Mouse (Mus musculus): ENCODE data around the gene Speer4b. TPM values are rescaled to one million over a fixed set of nuclear protein-coding genes. Genes with fewer than 3 reads are reported as not detected.
"Not testable (repeated sequence)": the region's sequence is repeated elsewhere in the genome, so short reads cannot be mapped to it uniquely, and the experiment has no call there.

Speer4b gene
- not detected in 2 replicates for polyA plus RNA-seq (2011; ENCODE audit: insufficient read length, low read depth, missing spikeins)

- H3K4me3 ChIP-seq (ENCODE audit: insufficient read depth, low read length); H3K27ac ChIP-seq (ENCODE audit: insufficient read depth, low read length); H3K4me1 ChIP-seq (ENCODE audit: control insufficient read depth, insufficient read depth, low read length): not testable (repeated sequence)
Observed at GRCm38 (mm10) chr5:27501338-27501737, at the start of gene Speer4b. Gene Speer4b (minus strand): TSS chr5:27501438.

DNA sequence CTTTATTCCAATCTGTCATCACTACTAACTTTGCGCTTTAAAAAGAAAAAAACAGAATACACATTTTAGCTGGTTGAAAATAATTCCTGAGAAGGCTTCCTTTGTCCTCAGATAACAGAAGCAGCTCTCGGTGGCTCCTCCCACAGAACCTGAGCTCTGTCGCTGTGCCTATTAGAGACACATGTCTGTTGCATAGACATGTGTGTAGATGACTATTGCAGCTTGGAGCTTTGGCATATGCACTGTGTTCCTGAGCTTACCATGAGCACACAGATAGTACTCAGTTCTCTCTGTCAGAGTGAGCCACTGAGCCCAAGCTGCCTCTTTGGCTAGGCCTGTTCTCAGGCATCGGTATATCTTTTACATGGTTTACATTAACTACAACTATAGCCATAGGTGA, 48.1 kb upstream of the Speer4b start:
- no peak overlapping the region for H3K4me3 ChIP-seq (ENCODE audit: insufficient read depth, low read length)
- no peaks in the 10 kb centered on the region for H3K4me1 ChIP-seq (ENCODE audit: control insufficient read depth, insufficient read depth, low read length)
- no peak for TF ChIP-seq POLR2A (IDR thresholded peaks at IDR 0.05; ENCODE audit: low read depth, low read length)
- no peak overlapping the region for H3K27ac ChIP-seq (ENCODE audit: insufficient read depth, low read length)

DNA sequence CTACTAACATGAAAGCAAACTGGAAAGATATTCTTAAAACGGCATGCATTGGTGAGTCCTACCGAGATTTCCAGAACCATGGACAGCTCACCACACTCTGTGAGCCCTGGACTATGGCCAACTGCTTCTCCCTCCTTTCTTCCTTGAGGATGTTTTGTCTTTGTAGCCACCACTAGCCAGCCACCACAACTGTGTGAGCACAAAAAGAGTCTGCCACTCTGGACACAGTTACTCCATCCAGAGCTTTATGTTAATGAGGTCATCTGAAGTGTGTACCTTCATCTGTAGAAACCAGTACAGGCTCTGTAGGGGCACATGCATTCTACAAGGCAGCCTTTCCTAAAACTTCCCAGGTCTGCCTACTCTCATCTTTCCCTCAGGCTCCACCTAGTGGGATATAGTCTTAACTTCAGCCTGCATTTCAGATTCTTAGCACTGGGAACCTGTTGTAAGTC, 43.6 kb upstream of the Speer4b start:
- Histone ChIP-seq H3K27ac (ENCODE audit: insufficient read depth, low read length) (no peak overlapping the region), H3K4me1 (ENCODE audit: control insufficient read depth, insufficient read depth, low read length) (no peaks in the 10 kb centered on the region), H3K4me3 (ENCODE audit: insufficient read depth, low read length) (no peak overlapping the region)
- TF ChIP-seq POLR2A (IDR thresholded peaks at IDR 0.05; ENCODE audit: low read depth, low read length) (no peak), CTCF (IDR thresholded peaks at IDR 0.05; ENCODE audit: borderline replicate concordance, insufficient read depth, low read length) (no peak)

DNA sequence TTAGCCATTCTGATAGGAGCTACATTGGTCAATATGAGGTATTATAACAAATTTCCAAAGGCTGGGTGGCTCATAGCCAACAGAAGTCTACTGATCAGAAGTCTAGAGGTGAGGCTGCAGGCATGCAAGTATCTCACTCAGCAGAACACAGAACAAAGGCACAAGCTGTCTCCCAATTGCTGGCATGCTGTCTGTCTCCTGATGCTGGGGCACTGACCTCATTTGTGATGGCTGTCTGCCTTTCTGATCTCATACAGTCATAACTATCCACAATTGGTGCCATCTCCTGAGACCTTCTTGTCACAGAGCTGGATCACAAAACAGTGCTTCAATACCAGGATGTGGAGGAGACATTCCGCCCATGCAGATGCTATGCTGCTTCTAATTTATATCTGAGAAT, 25.7 kb upstream of the Speer4b start:
- Histone ChIP-seq H3K4me1 (ENCODE audit: control insufficient read depth, insufficient read depth, low read length) (no peaks in the 10 kb centered on the region), H3K4me3 (ENCODE audit: insufficient read depth, low read length) (no peak overlapping the region), H3K27ac (ENCODE audit: insufficient read depth, low read length) (no peak overlapping the region)
- TF ChIP-seq CTCF (IDR thresholded peaks at IDR 0.05; ENCODE audit: borderline replicate concordance, insufficient read depth, low read length) (no peak), POLR2A (IDR thresholded peaks at IDR 0.05; ENCODE audit: low read depth, low read length) (no peak)

DNA sequence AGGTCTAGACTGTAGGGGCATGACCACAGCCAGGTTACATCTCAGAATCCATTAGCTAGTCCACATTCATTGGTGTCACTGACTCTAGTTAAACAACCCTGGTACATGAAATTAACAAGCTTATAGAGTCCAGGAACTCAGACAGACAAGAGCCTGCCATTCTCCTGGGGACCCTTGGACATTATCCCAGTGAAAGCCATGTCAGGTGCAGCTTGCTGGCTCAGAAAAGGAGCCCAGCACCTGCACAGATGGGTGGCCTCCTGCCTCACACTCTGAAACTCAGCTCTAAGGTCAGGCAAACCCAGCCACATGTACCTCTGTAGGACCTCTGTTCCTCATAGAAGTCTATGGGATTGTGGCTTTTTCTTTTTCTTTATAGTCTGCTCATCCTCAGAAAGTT, 17.5 kb upstream of the Speer4b start:
- no peak overlapping the region for H3K27ac ChIP-seq (ENCODE audit: insufficient read depth, low read length)
- H3K4me1 ChIP-seq (ENCODE audit: control insufficient read depth, insufficient read depth, low read length) = no peaks in the 10 kb centered on the region
- H3K4me3 ChIP-seq (ENCODE audit: insufficient read depth, low read length) = no peak overlapping the region
- no peak for TF ChIP-seq POLR2A (IDR thresholded peaks at IDR 0.05; ENCODE audit: low read depth, low read length)
- no peak for TF ChIP-seq CTCF (IDR thresholded peaks at IDR 0.05; ENCODE audit: borderline replicate concordance, insufficient read depth, low read length)

- Histone ChIP-seq H3K27ac (ENCODE audit: insufficient read depth, low read length) (no peak overlapping the region), H3K4me1 (ENCODE audit: control insufficient read depth, insufficient read depth, low read length) (no peaks in the 10 kb centered on the region), H3K4me3 (ENCODE audit: insufficient read depth, low read length) (no peak overlapping the region)
- TF ChIP-seq POLR2A (IDR thresholded peaks at IDR 0.05; ENCODE audit: low read depth, low read length) = no peak
- TF ChIP-seq CTCF (IDR thresholded peaks at IDR 0.05; ENCODE audit: borderline replicate concordance, insufficient read depth, low read length) = no peak
Observed at GRCm38 (mm10) chr5:27490942-27491341, 10.3 kb downstream of the Speer4b start.

DNA sequence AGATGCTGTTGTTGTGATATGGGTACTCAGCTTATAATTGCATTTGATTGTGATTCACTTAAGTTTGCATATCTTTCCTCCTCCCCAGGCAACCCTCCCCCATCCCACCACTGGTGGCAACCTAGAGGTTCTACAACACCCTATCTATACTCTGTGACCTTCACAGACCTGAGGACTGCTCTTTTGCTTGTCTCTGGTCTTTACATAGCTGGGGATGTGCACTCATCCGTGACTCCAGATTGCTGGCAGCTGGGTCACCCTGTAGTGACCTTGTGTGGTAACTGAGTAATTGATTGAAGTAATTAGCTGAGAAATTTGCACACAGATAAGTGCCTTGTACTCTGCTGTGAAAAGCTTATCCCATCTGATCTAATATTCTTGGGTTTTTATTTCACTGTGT, 15.1 kb downstream of the Speer4b start:
- Histone ChIP-seq H3K4me3 (ENCODE audit: insufficient read depth, low read length) (no peak overlapping the region), H3K4me1 (ENCODE audit: control insufficient read depth, insufficient read depth, low read length) (no peaks in the 10 kb centered on the region), H3K27ac (ENCODE audit: insufficient read depth, low read length) (no peak overlapping the region)
- TF ChIP-seq CTCF (IDR thresholded peaks at IDR 0.05; ENCODE audit: borderline replicate concordance, insufficient read depth, low read length) = no peak
- TF ChIP-seq POLR2A (IDR thresholded peaks at IDR 0.05; ENCODE audit: low read depth, low read length) = no peak

DNA sequence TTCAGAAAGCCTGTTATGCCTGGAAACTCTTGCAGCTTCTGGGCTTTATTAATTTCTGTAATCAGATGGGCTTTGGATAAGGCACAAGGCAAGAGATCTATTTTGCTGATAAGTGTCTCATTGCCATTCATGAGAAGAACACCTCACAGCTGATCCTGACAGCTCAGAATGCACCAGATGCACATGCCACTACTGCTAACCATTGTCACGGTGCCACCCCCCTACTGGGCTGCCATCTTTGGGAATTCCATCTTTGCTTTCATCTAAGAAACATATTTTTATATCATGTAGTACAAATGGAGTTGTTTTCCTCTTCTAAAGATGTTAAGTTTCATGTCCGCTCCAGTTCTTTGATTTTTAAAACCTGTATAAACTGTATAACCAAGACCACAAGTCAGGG, 19.5 kb downstream of the Speer4b start:
- Histone ChIP-seq H3K4me1 (ENCODE audit: control insufficient read depth, insufficient read depth, low read length) (no peaks in the 10 kb centered on the region), H3K27ac (ENCODE audit: insufficient read depth, low read length) (no peak overlapping the region), H3K4me3 (ENCODE audit: insufficient read depth, low read length) (no peak overlapping the region)
- no peak for TF ChIP-seq POLR2A (IDR thresholded peaks at IDR 0.05; ENCODE audit: low read depth, low read length)
- TF ChIP-seq CTCF (IDR thresholded peaks at IDR 0.05; ENCODE audit: borderline replicate concordance, insufficient read depth, low read length) = no peak

- H3K4me1 ChIP-seq (ENCODE audit: control insufficient read depth, insufficient read depth, low read length) = no peaks in the 10 kb centered on the region
- no peak overlapping the region for H3K27ac ChIP-seq (ENCODE audit: insufficient read depth, low read length)
- TF ChIP-seq CTCF (IDR thresholded peaks at IDR 0.05; ENCODE audit: borderline replicate concordance, insufficient read depth, low read length) (no peak), POLR2A (IDR thresholded peaks at IDR 0.05; ENCODE audit: low read depth, low read length) (no peak)
- no peak overlapping the region for H3K4me3 ChIP-seq (ENCODE audit: insufficient read depth, low read length)
Observed at GRCm38 (mm10) chr5:27474964-27475465, 26.2 kb downstream of the Speer4b start.

- no peak overlapping the region for H3K27ac ChIP-seq (ENCODE audit: insufficient read depth, low read length)
- no peak overlapping the region for H3K4me3 ChIP-seq (ENCODE audit: insufficient read depth, low read length)
- TF ChIP-seq CTCF (IDR thresholded peaks at IDR 0.05; ENCODE audit: borderline replicate concordance, insufficient read depth, low read length) = no peak
- no peak for TF ChIP-seq POLR2A (IDR thresholded peaks at IDR 0.05; ENCODE audit: low read depth, low read length)
- no peaks in the 10 kb centered on the region for H3K4me1 ChIP-seq (ENCODE audit: control insufficient read depth, insufficient read depth, low read length)
Observed at GRCm38 (mm10) chr5:27457686-27458085, 43.6 kb downstream of the Speer4b start.

DNA sequence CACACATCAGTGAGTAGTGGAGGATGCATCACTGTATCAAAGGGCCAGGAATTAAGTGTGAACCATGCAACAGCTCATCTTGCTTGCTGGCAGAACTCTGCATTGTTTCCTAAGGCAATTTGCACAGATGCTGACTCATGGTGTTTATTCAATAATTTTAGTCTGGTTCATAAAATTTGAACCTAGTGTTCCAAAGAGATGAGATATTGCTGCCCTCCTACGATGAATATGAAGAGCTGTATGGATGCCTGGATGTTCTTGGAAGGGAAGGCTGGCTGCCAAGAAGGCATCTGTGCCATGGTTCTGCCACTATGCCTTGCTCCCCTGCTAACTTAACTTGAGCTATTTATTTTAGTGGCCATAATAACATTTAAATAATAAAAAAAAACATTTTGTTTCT, 44.3 kb downstream of the Speer4b start:
- Histone ChIP-seq H3K27ac (ENCODE audit: insufficient read depth, low read length) (no peak overlapping the region), H3K4me1 (ENCODE audit: control insufficient read depth, insufficient read depth, low read length) (no peaks in the 10 kb centered on the region), H3K4me3 (ENCODE audit: insufficient read depth, low read length) (no peak overlapping the region)
- no peak for TF ChIP-seq POLR2A (IDR thresholded peaks at IDR 0.05; ENCODE audit: low read depth, low read length)
- no peak for TF ChIP-seq CTCF (IDR thresholded peaks at IDR 0.05; ENCODE audit: borderline replicate concordance, insufficient read depth, low read length)
